Mouse (Mus musculus): ENCODE measurements at regions not wholly inside any gene's neighbourhood (a gene's known extent, or its start where the extent isn't known, plus 50 kb on each side); places are given as distances from the start of the nearest gene placed in this dataset.

GRCm38 (mm10) chr1:177637061-177637460 is 92.6 kb upstream of the 1700016C15Rik start:
- no peak for DNase-seq (ENCODE audit: low spot score)
- H3K4me3 ChIP-seq = no peak overlapping the region
- H3K36me3 ChIP-seq = no peaks in the 10 kb centered on the region
- H3K9me3 ChIP-seq (replicated peaks) = no peaks in the 10 kb centered on the region
- H3K27me3 ChIP-seq (ENCODE audit: low read depth, poor library complexity, severe bottlenecking) = no peaks in the 10 kb centered on the region
- WGBS = 86% methylated on average over 9 of the region's 9 CpGs
- 0 out of 2 replicates have a peak overlapping the region, but pooled peaks have one; percentile 11 for H3K27ac ChIP-seq
- H3K4me1 ChIP-seq = peaks cover 33% of the 10 kb centered on the region

- no peaks in the 10 kb centered on the region for H3K36me3 ChIP-seq
- 74% methylated on average over 10 of the region's 10 CpGs for WGBS
- H3K9me3 ChIP-seq (replicated peaks) = no peaks in the 10 kb centered on the region
- H3K27ac ChIP-seq = no peak overlapping the region
- no peak overlapping the region for H3K4me3 ChIP-seq
- H3K27me3 ChIP-seq (ENCODE audit: low read depth, poor library complexity, severe bottlenecking) = no peaks in the 10 kb centered on the region
- DNase-seq (ENCODE audit: low spot score) = no peak
- peaks cover 40% of the 10 kb centered on the region for H3K4me1 ChIP-seq
These were observed 91.2 kb upstream of the 1700016C15Rik start for GRCm38 (mm10) chr1:177638381-177638780.

- Histone ChIP-seq H3K36me3 (no peaks in the 10 kb centered on the region), H3K27ac (peak overlapping the region; percentile 36; the same call in 1 of the 2 replicates), H3K27me3 (ENCODE audit: low read depth, poor library complexity, severe bottlenecking) (no peaks in the 10 kb centered on the region), H3K4me1 (peaks cover 40% of the 10 kb centered on the region), H3K4me3 (peak overlapping the region; percentile 35; the same call in 1 of the 2 replicates), H3K9me3 (replicated peaks) (no peaks in the 10 kb centered on the region)
- peak; percentile 67 for DNase-seq (ENCODE audit: low spot score)
- WGBS = 43% methylated on average over 20 of the region's 20 CpGs
These were observed 89.4 kb upstream of the 1700016C15Rik start for GRCm38 (mm10) chr1:177639931-177640846.

GRCm38 (mm10) chr1:177642712-177643467 is 86.7 kb upstream of the 1700016C15Rik start:
- no peak for DNase-seq (ENCODE audit: low spot score)
- H3K4me1 ChIP-seq = peaks cover 34% of the 10 kb centered on the region
- no peaks in the 10 kb centered on the region for H3K9me3 ChIP-seq (replicated peaks)
- H3K27me3 ChIP-seq (ENCODE audit: low read depth, poor library complexity, severe bottlenecking) = no peaks in the 10 kb centered on the region
- no peaks in the 10 kb centered on the region for H3K36me3 ChIP-seq
- H3K4me3 ChIP-seq = no peak overlapping the region
- no peak overlapping the region for H3K27ac ChIP-seq
- whole genome bisulfite sequencing = 68% methylated on average over 10 of the region's 10 CpGs

- Histone ChIP-seq H3K9me3 (replicated peaks) (no peaks in the 10 kb centered on the region), H3K27ac (no peak overlapping the region), H3K4me3 (no peak overlapping the region), H3K4me1 (peaks cover 30% of the 10 kb centered on the region), H3K36me3 (no peaks in the 10 kb centered on the region), H3K27me3 (ENCODE audit: low read depth, poor library complexity, severe bottlenecking) (no peaks in the 10 kb centered on the region)
- WGBS = 87% methylated on average over 3 of the region's 3 CpGs
- DNase-seq (ENCODE audit: low spot score) = no peak
These were observed 86.0 kb upstream of the 1700016C15Rik start for GRCm38 (mm10) chr1:177643662-177644061.

GRCm38 (mm10) chr1:177644214-177644613 is 85.4 kb upstream of the 1700016C15Rik start:
- no peak for DNase-seq (ENCODE audit: low spot score)
- 94% methylated on average over 4 of the region's 4 CpGs for WGBS
- Histone ChIP-seq H3K4me1 (peaks cover 24% of the 10 kb centered on the region), H3K9me3 (replicated peaks) (no peaks in the 10 kb centered on the region), H3K4me3 (no peak overlapping the region), H3K27ac (no peak overlapping the region), H3K27me3 (ENCODE audit: low read depth, poor library complexity, severe bottlenecking) (no peaks in the 10 kb centered on the region), H3K36me3 (no peaks in the 10 kb centered on the region)

- H3K4me3 ChIP-seq = no peak overlapping the region
- H3K4me1 ChIP-seq = peaks cover 15% of the 10 kb centered on the region
- H3K36me3 ChIP-seq = no peaks in the 10 kb centered on the region
- no peaks in the 10 kb centered on the region for H3K27me3 ChIP-seq (ENCODE audit: low read depth, poor library complexity, severe bottlenecking)
- no peak for DNase-seq (ENCODE audit: low spot score)
- no peak overlapping the region for H3K27ac ChIP-seq
- H3K9me3 ChIP-seq (replicated peaks) = no peaks in the 10 kb centered on the region
- 53% methylated on average over 4 of the region's 4 CpGs for whole genome bisulfite sequencing
These were observed 84.3 kb upstream of the 1700016C15Rik start for GRCm38 (mm10) chr1:177645327-177645726.

GRCm38 (mm10) chr1:177645897-177646535 is 83.6 kb upstream of the 1700016C15Rik start:
- no peak overlapping the region for H3K4me3 ChIP-seq
- H3K9me3 ChIP-seq (replicated peaks) = no peaks in the 10 kb centered on the region
- no peaks in the 10 kb centered on the region for H3K36me3 ChIP-seq
- H3K27ac ChIP-seq = no peak overlapping the region
- DNase-seq (ENCODE audit: low spot score) = no peak
- H3K27me3 ChIP-seq (ENCODE audit: low read depth, poor library complexity, severe bottlenecking) = no peaks in the 10 kb centered on the region
- WGBS = 83% methylated on average over 5 of the region's 5 CpGs
- H3K4me1 ChIP-seq = peaks cover 8% of the 10 kb centered on the region

GRCm38 (mm10) chr1:177647876-177648275 is 81.7 kb upstream of the 1700016C15Rik start:
- WGBS = 90% methylated on average over 1 of the region's 1 CpGs
- Histone ChIP-seq H3K4me3 (no peak overlapping the region), H3K4me1 (peaks cover 2% of the 10 kb centered on the region), H3K27ac (no peak overlapping the region), H3K27me3 (ENCODE audit: low read depth, poor library complexity, severe bottlenecking) (no peaks in the 10 kb centered on the region), H3K36me3 (no peaks in the 10 kb centered on the region), H3K9me3 (replicated peaks) (no peaks in the 10 kb centered on the region)
- no peak for DNase-seq (ENCODE audit: low spot score)

GRCm38 (mm10) chr1:177648974-177649373 is 80.6 kb upstream of the 1700016C15Rik start:
- Histone ChIP-seq H3K36me3 (no peaks in the 10 kb centered on the region), H3K9me3 (replicated peaks) (no peaks in the 10 kb centered on the region), H3K4me3 (no peak overlapping the region), H3K4me1 (no peaks in the 10 kb centered on the region), H3K27me3 (ENCODE audit: low read depth, poor library complexity, severe bottlenecking) (no peaks in the 10 kb centered on the region), H3K27ac (no peak overlapping the region)
- no peak for DNase-seq (ENCODE audit: low spot score)
- 87% methylated on average over 4 of the region's 4 CpGs for WGBS

- Histone ChIP-seq H3K27me3 (ENCODE audit: low read depth, poor library complexity, severe bottlenecking) (no peaks in the 10 kb centered on the region), H3K4me3 (no peak overlapping the region), H3K4me1 (no peaks in the 10 kb centered on the region), H3K36me3 (no peaks in the 10 kb centered on the region), H3K27ac (no peak overlapping the region), H3K9me3 (replicated peaks) (no peaks in the 10 kb centered on the region)
- 74% methylated on average over 5 of the region's 5 CpGs for WGBS
- no peak for DNase-seq (ENCODE audit: low spot score)
These were observed 78.4 kb upstream of the 1700016C15Rik start for GRCm38 (mm10) chr1:177651219-177651618.

- H3K4me3 ChIP-seq = no peak overlapping the region
These were observed 66.5 kb upstream of the 1700016C15Rik start for GRCm38 (mm10) chr1:177663163-177663562.

More at GRCm38 (mm10) chr1:177663163-177663562, 66.5 kb upstream of the 1700016C15Rik start:
- Histone ChIP-seq H3K27ac (no peak overlapping the region), H3K4me1 (no peaks in the 10 kb centered on the region), H3K36me3 (no peaks in the 10 kb centered on the region), H3K27me3 (ENCODE audit: low read depth, poor library complexity, severe bottlenecking) (no peaks in the 10 kb centered on the region), H3K9me3 (replicated peaks) (no peaks in the 10 kb centered on the region)
- DNase-seq (ENCODE audit: low spot score) = no peak
- 85% methylated on average over 7 of the region's 7 CpGs for whole genome bisulfite sequencing
